Mouse (Mus musculus): ENCODE data around the gene Sdr39u1. TPM values are rescaled to one million over a fixed set of nuclear protein-coding genes. Genes with fewer than 3 reads are reported as not detected.
A peak's percentile ranks its signal among the peaks of the same experiment; 100 is the strongest.

Gene Sdr39u1
- polyA plus RNA-seq, 1 experiment = 13.2 TPM

DNA sequence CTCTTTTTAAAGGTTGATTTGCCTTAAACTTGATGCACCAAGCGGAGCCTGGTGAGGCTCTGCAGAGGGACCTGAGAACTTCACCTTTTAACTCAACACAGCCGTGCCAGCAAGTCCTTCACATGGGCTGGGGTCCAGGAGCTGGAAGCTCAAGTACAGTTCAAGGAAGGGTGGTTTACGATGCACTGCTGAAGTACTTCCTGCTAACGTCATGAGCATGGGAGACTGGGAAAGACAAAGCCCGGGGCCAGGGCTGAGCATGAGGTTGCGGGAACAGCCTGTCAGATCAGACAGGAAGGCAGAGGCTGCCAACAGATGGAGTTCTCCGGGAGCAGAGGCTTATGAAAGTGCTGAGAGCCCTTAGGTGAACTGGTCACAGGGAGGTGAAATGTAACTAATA lies 33.5 kb upstream of the Sdr39u1 start:
- Histone ChIP-seq H3K36me3 (ENCODE audit: control insufficient read depth, insufficient read depth, low read length, poor library complexity, severe bottlenecking) (no peaks in the 10 kb centered on the region), H3K9me3 (replicated peaks; ENCODE audit: control insufficient read depth, insufficient read depth, low read length, poor library complexity, severe bottlenecking) (no peaks in the 10 kb centered on the region), H3K4me3 (ENCODE audit: low read depth, low read length) (no peak overlapping the region), H3K27ac (ENCODE audit: insufficient read depth, low read length) (no peak overlapping the region), H3K27me3 (ENCODE audit: control insufficient read depth, insufficient read depth, low read length, poor library complexity, severe bottlenecking) (no peaks in the 10 kb centered on the region), H3K4me1 (ENCODE audit: control insufficient read depth, insufficient read depth, low read length) (no peaks in the 10 kb centered on the region), H3K9ac (ENCODE audit: low read depth, poor library complexity, severe bottlenecking) (no peak overlapping the region)
- TF ChIP-seq EP300 (IDR thresholded peaks at IDR 0.05; ENCODE audit: insufficient read depth, low read depth, low read length) = no peak
- no peak for TF ChIP-seq CTCF (IDR thresholded peaks at IDR 0.05; ENCODE audit: low read depth, low read length)
- no peak for TF ChIP-seq POLR2A (IDR thresholded peaks at IDR 0.05; ENCODE audit: insufficient read depth, low read length)

DNA sequence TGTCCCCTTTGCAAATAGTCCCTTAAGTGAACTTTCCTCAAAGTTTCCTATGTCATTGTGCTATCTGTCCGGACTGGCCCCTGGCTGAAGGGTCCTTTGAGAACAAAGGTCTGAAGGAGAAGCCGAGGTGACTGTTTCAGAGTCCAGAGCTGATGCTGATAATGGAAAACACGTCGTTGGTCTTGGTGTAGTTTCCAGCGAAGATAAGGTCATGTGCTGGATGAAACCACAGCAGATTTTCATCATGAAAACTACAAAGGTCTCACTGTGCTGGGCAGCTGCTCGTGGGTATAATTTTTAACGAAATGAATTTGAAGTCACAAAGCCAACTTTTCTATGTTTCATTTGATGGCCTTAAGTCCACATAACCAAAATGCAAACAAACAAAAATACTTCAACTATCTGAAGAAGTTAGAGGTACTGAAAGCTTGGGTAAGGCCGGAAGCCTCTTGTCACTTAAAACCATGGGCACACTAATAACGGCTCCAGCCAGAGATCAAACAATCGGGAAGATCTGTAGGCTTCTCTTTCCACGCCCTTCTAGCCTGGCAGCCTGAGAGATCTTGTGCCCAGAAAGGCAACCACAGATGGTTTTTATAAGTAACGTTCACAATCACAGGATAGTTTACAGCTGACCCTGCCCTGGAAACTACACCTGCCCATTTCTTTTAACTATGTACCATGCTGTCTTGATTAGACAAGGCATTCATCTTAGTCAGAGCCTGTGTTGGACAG lies 29.3 kb upstream of the Sdr39u1 start:
- no peaks in the 10 kb centered on the region for H3K4me1 ChIP-seq (ENCODE audit: control insufficient read depth, insufficient read depth, low read length)
- TF ChIP-seq POLR2A (IDR thresholded peaks at IDR 0.05; ENCODE audit: insufficient read depth, low read length) = no peak
- no peak for TF ChIP-seq CTCF (IDR thresholded peaks at IDR 0.05; ENCODE audit: low read depth, low read length)
- TF ChIP-seq EP300 (IDR thresholded peaks at IDR 0.05; ENCODE audit: insufficient read depth, low read depth, low read length) = no peak
- no peaks in the 10 kb centered on the region for H3K36me3 ChIP-seq (ENCODE audit: control insufficient read depth, insufficient read depth, low read length, poor library complexity, severe bottlenecking)
- H3K27me3 ChIP-seq (ENCODE audit: control insufficient read depth, insufficient read depth, low read length, poor library complexity, severe bottlenecking) = no peaks in the 10 kb centered on the region
- H3K9me3 ChIP-seq (replicated peaks; ENCODE audit: control insufficient read depth, insufficient read depth, low read length, poor library complexity, severe bottlenecking) = no peaks in the 10 kb centered on the region
- no peak overlapping the region for H3K27ac ChIP-seq (ENCODE audit: insufficient read depth, low read length)
- no peak overlapping the region for H3K9ac ChIP-seq (ENCODE audit: low read depth, poor library complexity, severe bottlenecking)
- no peak overlapping the region for H3K4me3 ChIP-seq (ENCODE audit: low read depth, low read length)

DNA sequence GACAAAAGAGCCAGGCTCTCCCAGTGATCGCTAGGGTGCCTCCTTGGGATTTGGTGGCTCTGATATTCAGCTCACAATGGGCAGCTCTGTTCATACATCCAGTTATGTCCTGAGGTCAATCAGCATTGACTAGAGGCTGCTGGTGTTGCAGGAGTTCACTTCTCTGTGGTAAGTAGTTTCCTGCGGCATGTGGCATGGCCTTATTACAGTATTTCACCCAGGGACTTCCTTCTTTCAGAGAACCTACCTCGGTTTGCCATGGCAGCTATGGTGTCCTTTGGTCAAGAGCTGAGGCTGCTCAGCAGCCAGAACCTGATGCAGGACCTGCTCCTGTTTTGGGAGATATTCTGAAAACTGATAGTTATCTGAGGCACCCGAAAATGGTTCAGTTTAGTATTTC lies 26.8 kb upstream of the Sdr39u1 start:
- Histone ChIP-seq H3K4me1 (ENCODE audit: control insufficient read depth, insufficient read depth, low read length) (no peaks in the 10 kb centered on the region), H3K36me3 (ENCODE audit: control insufficient read depth, insufficient read depth, low read length, poor library complexity, severe bottlenecking) (no peaks in the 10 kb centered on the region), H3K9ac (ENCODE audit: low read depth, poor library complexity, severe bottlenecking) (no peak overlapping the region), H3K9me3 (replicated peaks; ENCODE audit: control insufficient read depth, insufficient read depth, low read length, poor library complexity, severe bottlenecking) (no peaks in the 10 kb centered on the region), H3K27me3 (ENCODE audit: control insufficient read depth, insufficient read depth, low read length, poor library complexity, severe bottlenecking) (no peaks in the 10 kb centered on the region), H3K27ac (ENCODE audit: insufficient read depth, low read length) (no peak overlapping the region), H3K4me3 (ENCODE audit: low read depth, low read length) (no peak overlapping the region)
- TF ChIP-seq CTCF (IDR thresholded peaks at IDR 0.05; ENCODE audit: low read depth, low read length) (no peak), EP300 (IDR thresholded peaks at IDR 0.05; ENCODE audit: insufficient read depth, low read depth, low read length) (no peak), POLR2A (IDR thresholded peaks at IDR 0.05; ENCODE audit: insufficient read depth, low read length) (no peak)

DNA sequence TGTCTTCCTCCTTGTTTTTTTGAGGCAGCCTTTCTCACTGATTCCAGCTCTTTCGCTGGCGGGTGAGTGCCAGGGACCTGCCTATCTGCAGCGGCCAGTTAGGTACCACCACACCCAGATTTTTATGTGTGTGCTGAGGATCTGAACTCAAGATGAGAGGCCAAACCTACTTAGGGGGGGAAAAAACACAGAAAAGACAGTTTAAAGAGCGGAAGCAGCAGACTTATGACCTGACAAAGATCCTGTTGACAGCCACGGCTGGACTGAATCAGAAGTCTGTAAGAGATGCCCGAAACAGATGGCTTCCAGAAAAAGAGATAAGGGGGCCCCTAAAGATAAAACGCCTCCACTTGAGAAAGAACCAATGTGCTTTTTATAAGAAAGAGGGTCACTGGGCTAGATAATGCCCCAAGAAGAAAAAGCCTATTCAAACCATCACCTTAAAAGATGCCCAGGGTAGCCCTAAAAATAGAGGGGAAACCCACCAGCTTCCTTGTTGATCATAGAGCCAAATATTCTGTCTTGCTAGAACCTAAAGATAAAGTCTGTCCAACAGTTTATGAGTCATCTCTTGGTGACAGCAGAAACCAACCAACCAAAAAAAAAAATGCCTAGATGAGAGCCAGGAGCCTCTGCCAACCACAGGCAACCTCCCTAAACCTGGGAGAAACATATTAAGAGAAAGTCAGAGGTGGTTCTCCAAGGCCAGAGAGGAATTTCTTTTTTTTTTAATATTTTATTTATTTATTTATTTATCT lies 22.6 kb upstream of the Sdr39u1 start:
- Histone ChIP-seq H3K9me3 (replicated peaks; ENCODE audit: control insufficient read depth, insufficient read depth, low read length, poor library complexity, severe bottlenecking) (no peaks in the 10 kb centered on the region), H3K4me3 (ENCODE audit: low read depth, low read length) (no peak overlapping the region), H3K27me3 (ENCODE audit: control insufficient read depth, insufficient read depth, low read length, poor library complexity, severe bottlenecking) (no peaks in the 10 kb centered on the region), H3K4me1 (ENCODE audit: control insufficient read depth, insufficient read depth, low read length) (no peaks in the 10 kb centered on the region), H3K27ac (ENCODE audit: insufficient read depth, low read length) (no peak overlapping the region), H3K36me3 (ENCODE audit: control insufficient read depth, insufficient read depth, low read length, poor library complexity, severe bottlenecking) (no peaks in the 10 kb centered on the region), H3K9ac (ENCODE audit: low read depth, poor library complexity, severe bottlenecking) (no peak overlapping the region)
- no peak for TF ChIP-seq CTCF (IDR thresholded peaks at IDR 0.05; ENCODE audit: low read depth, low read length)
- TF ChIP-seq EP300 (IDR thresholded peaks at IDR 0.05; ENCODE audit: insufficient read depth, low read depth, low read length) = no peak
- no peak for TF ChIP-seq POLR2A (IDR thresholded peaks at IDR 0.05; ENCODE audit: insufficient read depth, low read length)

DNA sequence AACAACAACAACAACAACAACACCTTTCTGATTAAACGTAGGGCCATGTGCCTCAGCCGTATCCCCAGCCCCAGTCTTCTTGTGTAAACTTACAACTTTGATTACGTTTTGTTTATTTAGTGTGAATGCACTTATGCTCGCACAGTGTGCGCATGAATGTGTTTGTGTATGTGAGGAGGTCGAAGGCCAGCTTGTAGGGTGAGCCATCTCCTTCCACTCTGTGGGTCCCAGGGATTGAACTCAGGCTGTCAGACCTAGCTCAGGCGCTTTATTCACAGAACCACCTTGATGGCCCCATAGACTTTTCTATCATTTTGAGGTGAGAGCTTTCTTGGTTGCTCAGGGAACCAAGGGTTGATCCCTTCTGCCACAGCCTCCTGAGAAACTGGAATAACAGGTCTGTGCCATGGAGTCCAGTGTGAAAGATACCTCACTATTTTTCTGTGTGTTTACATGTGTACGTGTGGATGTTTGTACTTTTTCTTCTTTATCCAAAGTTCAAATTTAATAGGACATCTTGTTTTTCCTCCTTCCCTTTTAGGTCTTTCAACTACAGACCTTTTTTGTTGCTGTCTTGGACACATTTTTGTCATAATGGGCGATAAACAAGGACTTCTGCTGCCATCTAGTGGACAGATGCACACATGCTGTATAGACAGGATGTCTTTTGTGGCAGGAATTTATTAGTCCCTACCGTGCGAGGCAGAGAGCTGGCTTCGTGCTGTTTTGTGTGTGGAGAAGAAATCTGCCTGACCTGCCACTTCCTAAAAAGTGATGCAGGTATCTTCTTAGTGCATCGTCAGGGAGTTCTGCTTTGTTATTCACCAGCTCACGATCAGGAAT lies 18.4 kb upstream of the Sdr39u1 start:
- no peaks in the 10 kb centered on the region for H3K27me3 ChIP-seq (ENCODE audit: control insufficient read depth, insufficient read depth, low read length, poor library complexity, severe bottlenecking)
- H3K9ac ChIP-seq (ENCODE audit: low read depth, poor library complexity, severe bottlenecking) = no peak overlapping the region
- no peak for TF ChIP-seq POLR2A (IDR thresholded peaks at IDR 0.05; ENCODE audit: insufficient read depth, low read length)
- TF ChIP-seq CTCF (IDR thresholded peaks at IDR 0.05; ENCODE audit: low read depth, low read length) = peak; percentile 36
- H3K4me3 ChIP-seq (ENCODE audit: low read depth, low read length) = no peak overlapping the region
- H3K27ac ChIP-seq (ENCODE audit: insufficient read depth, low read length) = no peak overlapping the region
- H3K9me3 ChIP-seq (replicated peaks; ENCODE audit: control insufficient read depth, insufficient read depth, low read length, poor library complexity, severe bottlenecking) = no peaks in the 10 kb centered on the region
- peaks cover 1% of the 10 kb centered on the region for H3K4me1 ChIP-seq (ENCODE audit: control insufficient read depth, insufficient read depth, low read length)
- no peaks in the 10 kb centered on the region for H3K36me3 ChIP-seq (ENCODE audit: control insufficient read depth, insufficient read depth, low read length, poor library complexity, severe bottlenecking)
